Comparison of ENCODE assay signal across 24 mouse cellular contexts in genomic region chr2:107040816-107041215, GRCm38 (mm10). TPM values are rescaled to one million over a fixed set of nuclear protein-coding genes. Genes with fewer than 3 reads are reported as not detected.
"Had no signal": no experiment of that assay in that cellular context is flagged by ENCODE, and none has a peak within 500 bp of the region (broad histone marks: within the 10 kb centered on the region; RNA-seq: fewer than 3 reads in every experiment).

No protein-coding gene starts in this region.

- H3K4me3 ChIP-seq: kidney, embryonic 15.5 days; limb, embryonic 15.5 days; liver, embryonic 13.5 days; lung, embryonic 15.5 days; megakaryocyte, embryonic 14.5 days; midbrain, embryonic 12.5 days; stomach, embryonic 15.5 days had no signal

- H3K27me3 ChIP-seq: kidney, embryonic 15.5 days; limb, embryonic 15.5 days; liver, embryonic 13.5 days; lung, embryonic 15.5 days; megakaryocyte, embryonic 14.5 days; midbrain, embryonic 12.5 days; stomach, embryonic 15.5 days had no signal

- ATAC-seq: liver, postnatal 0 days had no signal

- H3K4me2 ChIP-seq: kidney, embryonic 15.5 days; limb, embryonic 15.5 days; liver, embryonic 13.5 days; lung, embryonic 15.5 days; midbrain, embryonic 12.5 days; stomach, embryonic 15.5 days had no signal

- H3K9ac ChIP-seq: kidney, embryonic 15.5 days; limb, embryonic 15.5 days; liver, embryonic 13.5 days; liver, postnatal 0 days; lung, embryonic 15.5 days; midbrain, embryonic 12.5 days; stomach, embryonic 15.5 days had no signal

- H3K9me3 ChIP-seq: kidney, embryonic 15.5 days; limb, embryonic 15.5 days; liver, embryonic 13.5 days; lung, embryonic 15.5 days; midbrain, embryonic 12.5 days; stomach, embryonic 15.5 days had no signal

- H3K36me3 ChIP-seq: kidney, embryonic 15.5 days; limb, embryonic 15.5 days; liver, embryonic 13.5 days; lung, embryonic 15.5 days; midbrain, embryonic 12.5 days; stomach, embryonic 15.5 days had no signal

- H3K27ac ChIP-seq: kidney, embryonic 15.5 days; limb, embryonic 15.5 days; liver, embryonic 13.5 days; lung, embryonic 15.5 days; macrophage; midbrain, embryonic 12.5 days; stomach, embryonic 15.5 days had no signal

- DNase-seq: kidney, postnatal 14 days; liver, embryonic 13.5 days; liver, postnatal 0 days; lung, postnatal 14 days; right cerebral cortex, postnatal 14 days; thymus, adult 2 months; thymus, postnatal 25 days had no signal

- H3K4me1 ChIP-seq: kidney, embryonic 15.5 days; limb, embryonic 15.5 days; liver, embryonic 13.5 days; lung, embryonic 15.5 days; megakaryocyte, embryonic 14.5 days; stomach, embryonic 15.5 days had no signal

RNA-seq across cellular contexts. Expression of gene Fshb, which starts 18.6 kb away (rescaled TPM):
- total RNA-seq: layer of hippocampus, postnatal 10 days; left cerebral cortex, adult 8-10 months; left cerebral cortex, postnatal 25 days; midbrain, postnatal 0 days had no signal
- polyA plus RNA-seq: kidney, embryonic 15.5 days; large intestine, adult 2 months; limb, embryonic 11.5 days; limb, embryonic 15.5 days; liver, embryonic 13.5 days; liver, postnatal 0 days; lung, embryonic 15.5 days; macrophage; midbrain, embryonic 12.5 days; midbrain, postnatal 0 days; neural tube, embryonic 14.5 days; spleen, adult 2 months; stomach, embryonic 15.5 days; testis, adult 2 months; thymus, adult 2 months; urinary bladder, adult 2 months had no signal
